Mouse (Mus musculus) kidney, adult 9 months (tissue): ENCODE measurements at regions not wholly inside any gene's neighbourhood (a gene's known extent, or its start where the extent isn't known, plus 50 kb on each side); places are given as distances from the start of the nearest gene placed in this dataset.
"Not testable (repeated sequence)": the region's sequence is repeated elsewhere in the genome, so short reads cannot be mapped to it uniquely, and the experiment has no call there.

Experiments
- DNase-seq: peaks from one replicate; pipeline ENCODE4 v3.0.0; 2022

GRCm38 (mm10) chr3:7811301-7811700 is 1191.1 kb upstream of the 1700008P02Rik start:
- DNase-seq, result not testable (repeated sequence)

GRCm38 (mm10) chr3:7805121-7805520 is 1184.9 kb upstream of the 1700008P02Rik start:
- not testable (repeated sequence) for DNase-seq

GRCm38 (mm10) chr3:7804209-7804608 is 1184.0 kb upstream of the 1700008P02Rik start:
- no peak for DNase-seq

GRCm38 (mm10) chr3:7799486-7799885 is 1179.2 kb upstream of the 1700008P02Rik start:
- no peak for DNase-seq

- DNase-seq, result no peak
These were observed 1167.4 kb upstream of the 1700008P02Rik start for GRCm38 (mm10) chr3:7787665-7788064.

- DNase-seq, result no peak
These were observed 1164.9 kb upstream of the 1700008P02Rik start for GRCm38 (mm10) chr3:7785096-7785495.

- no peak for DNase-seq
These were observed 1135.2 kb upstream of the 1700008P02Rik start for GRCm38 (mm10) chr3:7755445-7755844.

GRCm38 (mm10) chr3:7713741-7714140 is 1093.5 kb upstream of the 1700008P02Rik start:
- no peak for DNase-seq

- no peak for DNase-seq
These were observed 1092.9 kb upstream of the 1700008P02Rik start for GRCm38 (mm10) chr3:7713130-7713529.

- DNase-seq, result no peak
These were observed 1092.2 kb upstream of the 1700008P02Rik start for GRCm38 (mm10) chr3:7712466-7712865.

GRCm38 (mm10) chr3:7708609-7709008 is 1088.4 kb upstream of the 1700008P02Rik start:
- DNase-seq, result no peak

GRCm38 (mm10) chr3:7683536-7683935 is 1063.3 kb upstream of the 1700008P02Rik start:
- DNase-seq, result no peak

- not testable (repeated sequence) for DNase-seq
These were observed 1062.6 kb upstream of the 1700008P02Rik start for GRCm38 (mm10) chr3:7682816-7683215.

- no peak for DNase-seq
These were observed 1062.1 kb upstream of the 1700008P02Rik start for GRCm38 (mm10) chr3:7682311-7682710.

- no peak for DNase-seq
These were observed 1049.7 kb upstream of the 1700008P02Rik start for GRCm38 (mm10) chr3:7669956-7670355.

- not testable (repeated sequence) for DNase-seq
These were observed 1047.6 kb upstream of the 1700008P02Rik start for GRCm38 (mm10) chr3:7667851-7668250.

- DNase-seq, result peak; percentile 69
These were observed 1046.3 kb upstream of the 1700008P02Rik start for GRCm38 (mm10) chr3:7666391-7667142.
